Mouse (Mus musculus) liver, adult 10 weeks (tissue): ENCODE data around the gene Sowahc. TPM values are rescaled to one million over a fixed set of nuclear protein-coding genes. Genes with fewer than 3 reads are reported as not detected.

ENCODE experiments used
- polyA plus RNA-seq: library from polyadenylated mRNA; stranded (reverse); fragments of 350-450 nt; fragmentation: Illumina TruSeq; extraction: RNeasy Lipid Tissue Mini Kit (QIAGEN cat#74804); gene quantifications from one replicate; pipeline ENCODE4 v1.2.3, GENCODE M21; 2014; ENCODE audit warnings: low read depth, low replicate concordance

Gene Sowahc
- 5.5 TPM for polyA plus RNA-seq

GRCm38 (mm10) chr10:59221473-59222270, at the start of gene Sowahc, which contains the start of gene Sept10:
Sowahc (plus strand) TSS chr10:59221953.
Sept10 (minus strand) TSS chr10:59221847.

Other genes starting within 250 kb of the Sowahc start
- gene Sept10, start 106 bp upstream of the Sowahc start, polyA plus RNA-seq, result 28.2 TPM
- 8.6 TPM for gene P4ha1, start 101.3 kb downstream of the Sowahc start, polyA plus RNA-seq
- gene Gm10273, start 173.7 kb downstream of the Sowahc start, polyA plus RNA-seq, result 5.6 TPM
- gene Pla2g12b, start 181.7 kb downstream of the Sowahc start, polyA plus RNA-seq, result 33.7 TPM
- 10.0 TPM for gene Oit3, start 219.8 kb downstream of the Sowahc start, polyA plus RNA-seq